Mouse (Mus musculus) neural tube, embryonic 12.5 days (tissue): ENCODE measurements at regions not wholly inside any gene's neighbourhood (a gene's known extent, or its start where the extent isn't known, plus 50 kb on each side); places are given as distances from the start of the nearest gene placed in this dataset.
A peak's percentile ranks its signal among the peaks of the same experiment; 100 is the strongest.

Experiments used
- ATAC-seq: fragments of 200-750 bp; cut with Nextera tagmentation; 2 replicates; pipeline ENCODE4 v1.8.0; 2017; ENCODE audit warnings: low read depth, mild to moderate bottlenecking, moderate TSS enrichment, moderate library complexity; ENCODE audit not compliant: low FRiP score
- H3K27ac ChIP-seq: fragments of 300-500 bp; sonication (generic); 2 replicates; pipeline ENCODE4 v1.5.1; 2016
- H3K27me3 ChIP-seq: fragments of 300-500 bp; sonication (generic); replicated peaks from 2 replicates; pipeline ENCODE4 v1.6.1; 2016; ENCODE audit warnings: mild to moderate bottlenecking
- H3K36me3 ChIP-seq: fragments of 300-500 bp; sonication (generic); 2 replicates; pipeline ENCODE4 v1.6.1; 2016; ENCODE audit warnings: mild to moderate bottlenecking
- H3K4me1 ChIP-seq: fragments of 300-500 bp; sonication (generic); 2 replicates; pipeline ENCODE4 v1.6.1; 2016
- H3K4me2 ChIP-seq: fragments of 300-500 bp; sonication (generic); replicated peaks from 2 replicates; pipeline ENCODE4 v1.6.1; 2016; ENCODE audit warnings: mild to moderate bottlenecking
- H3K4me3 ChIP-seq: fragments of 300-500 bp; sonication (generic); 2 replicates; pipeline ENCODE4 v1.5.1; 2016
- H3K9ac ChIP-seq: fragments of 300-500 bp; sonication (generic); 2 replicates; pipeline ENCODE4 v1.6.1; 2016; ENCODE audit warnings: mild to moderate bottlenecking
- H3K9me3 ChIP-seq: fragments of 300-500 bp; sonication (generic); 2 replicates; pipeline ENCODE4 v1.6.1; 2016; ENCODE audit warnings: mild to moderate bottlenecking
- WGBS: fragments of 180-500 bp; shearing (Covaris S2); methylation state at CpG from one replicate; pipeline ENCODE4 v1.1.7; 2016; 5-methylcytosine and 5-hydroxymethylcytosine counted together

DNA sequence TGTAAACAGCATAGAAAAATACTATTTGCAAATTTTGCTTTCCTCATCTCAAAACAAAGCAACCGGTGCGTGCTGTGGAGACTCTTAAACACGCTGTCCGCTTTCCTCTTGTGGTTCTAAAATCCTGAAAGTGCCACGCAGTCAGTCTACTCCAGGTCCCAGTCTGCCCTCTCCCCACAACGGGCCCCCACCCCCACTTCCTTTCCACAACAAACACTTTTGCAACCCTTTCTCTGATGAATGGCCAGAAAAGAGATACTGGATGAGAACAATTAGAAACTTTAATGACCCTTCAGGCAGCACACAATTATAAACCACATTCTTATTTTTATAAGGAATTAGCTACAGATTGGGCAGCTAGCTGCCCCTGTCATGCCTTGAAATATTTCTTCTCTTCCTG, 111.1 kb upstream of the Ubash3b start:
- ATAC-seq, result peak; percentile 9; the same call in 1 of the 2 replicates
- Histone ChIP-seq H3K4me3 (no peak overlapping the region), H3K36me3 (no peaks in the 10 kb centered on the region), H3K4me2 (peak overlapping the region; percentile 54), H3K9me3 (no peaks in the 10 kb centered on the region; the same call in 1 of the 2 replicates), H3K4me1 (peaks cover 11% of the 10 kb centered on the region), H3K27me3 (no peaks in the 10 kb centered on the region), H3K9ac (no peak overlapping the region), H3K27ac (peak overlapping the region; percentile 91)
- 12% methylated on average over 6 of the region's 6 CpGs for WGBS

DNA sequence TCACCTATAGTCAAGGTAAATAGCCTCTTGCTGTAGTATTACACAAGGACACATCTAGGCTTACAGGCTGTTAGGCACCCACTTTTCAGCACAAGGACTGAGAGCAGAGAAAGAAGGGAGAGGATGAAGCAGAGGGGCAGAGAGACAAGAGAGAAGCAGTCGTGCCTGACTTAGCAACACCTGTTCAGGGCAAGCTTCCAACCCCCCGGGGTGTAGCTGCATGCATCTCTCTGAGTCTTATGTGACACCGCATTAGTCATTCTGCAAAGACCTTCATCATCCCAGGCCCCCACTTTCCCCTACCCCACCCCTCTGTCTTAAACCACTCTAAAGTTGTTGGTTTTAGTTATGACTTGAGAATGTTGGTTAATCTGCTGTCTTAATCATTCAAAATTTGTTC, 106.6 kb upstream of the Ubash3b start:
- H3K36me3 ChIP-seq, result no peaks in the 10 kb centered on the region
- no peak overlapping the region for H3K4me3 ChIP-seq
- 41% methylated on average over 3 of the region's 3 CpGs for WGBS
- ATAC-seq, result no peak
- H3K9me3 ChIP-seq, result no peaks in the 10 kb centered on the region
- H3K4me2 ChIP-seq, result no peak overlapping the region
- no peak overlapping the region for H3K27ac ChIP-seq
- H3K27me3 ChIP-seq, result no peaks in the 10 kb centered on the region
- no peak overlapping the region for H3K9ac ChIP-seq
- peaks cover 11% of the 10 kb centered on the region for H3K4me1 ChIP-seq

DNA sequence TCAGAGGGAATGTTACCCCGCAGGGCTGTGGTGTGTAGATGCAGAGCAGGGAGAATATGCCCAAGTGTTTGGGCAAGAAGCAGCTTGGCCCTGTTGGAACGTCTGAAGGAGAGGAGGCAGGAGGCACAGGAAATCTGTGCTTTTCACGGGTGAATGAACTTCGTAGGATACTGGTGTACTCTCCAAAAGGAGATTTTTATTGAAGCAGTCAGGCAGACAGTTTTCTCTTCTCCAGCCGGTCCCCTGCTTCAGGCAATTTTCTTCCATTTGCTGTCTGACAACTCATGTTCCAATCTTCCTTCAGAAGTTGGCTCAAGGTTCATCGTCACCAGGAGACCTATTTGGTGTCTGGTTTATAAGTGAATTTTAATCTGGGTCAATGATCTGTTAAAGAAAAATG, 103.0 kb upstream of the Ubash3b start:
- no peak overlapping the region for H3K4me3 ChIP-seq
- no peak for ATAC-seq
- 52% methylated on average over 6 of the region's 6 CpGs for WGBS
- H3K4me1 ChIP-seq, result peaks cover 4% of the 10 kb centered on the region; the same call in 1 of the 2 replicates
- H3K9me3 ChIP-seq, result no peaks in the 10 kb centered on the region
- H3K4me2 ChIP-seq, result no peak overlapping the region
- H3K9ac ChIP-seq, result no peak overlapping the region
- no peak overlapping the region for H3K27ac ChIP-seq
- H3K36me3 ChIP-seq, result no peaks in the 10 kb centered on the region
- H3K27me3 ChIP-seq, result no peaks in the 10 kb centered on the region

DNA sequence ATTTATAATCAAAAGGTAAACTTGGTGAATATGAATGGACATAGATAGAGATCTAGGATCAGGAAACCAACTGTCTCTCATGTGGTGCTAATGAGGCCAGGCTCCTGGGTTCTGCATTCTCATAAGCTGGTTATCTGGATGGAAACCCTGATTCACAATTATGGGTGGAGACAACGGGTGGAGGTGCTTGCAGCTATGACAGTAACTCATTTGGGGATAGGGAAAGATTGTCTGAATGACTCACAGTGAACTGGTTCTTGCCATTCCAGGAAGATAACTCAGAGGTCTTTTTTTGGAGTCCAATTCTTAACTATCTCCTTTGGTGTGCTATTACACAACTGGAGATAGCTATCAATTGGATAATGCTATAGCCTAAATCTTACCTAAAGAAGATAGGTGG, 95.7 kb upstream of the Ubash3b start:
- no peak overlapping the region for H3K27ac ChIP-seq
- H3K9ac ChIP-seq, result no peak overlapping the region
- H3K4me2 ChIP-seq, result no peak overlapping the region
- H3K9me3 ChIP-seq, result no peaks in the 10 kb centered on the region
- WGBS, result 88% methylated on average over 1 of the region's 1 CpGs
- H3K4me3 ChIP-seq, result no peak overlapping the region
- no peaks in the 10 kb centered on the region for H3K4me1 ChIP-seq
- no peaks in the 10 kb centered on the region for H3K36me3 ChIP-seq
- no peak for ATAC-seq
- no peaks in the 10 kb centered on the region for H3K27me3 ChIP-seq

DNA sequence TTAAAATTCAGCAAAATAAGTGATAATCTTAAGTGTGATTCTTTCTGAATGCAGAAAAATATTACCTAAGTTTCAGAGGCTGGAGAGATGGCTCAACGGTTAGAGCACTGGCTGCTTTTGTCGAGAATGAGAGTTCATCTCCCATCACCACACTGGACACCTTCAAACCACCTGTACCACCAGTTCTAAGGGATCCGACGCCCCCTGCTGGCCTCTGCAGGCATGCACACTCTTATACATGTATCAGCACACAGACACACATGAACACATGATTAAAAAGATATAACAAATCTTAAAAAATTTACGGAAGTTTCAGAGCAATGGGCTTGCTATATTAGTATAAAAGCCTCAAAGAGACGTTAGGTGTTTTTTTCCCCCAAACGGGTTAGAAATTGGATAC, 80.9 kb upstream of the Ubash3b start:
- no peaks in the 10 kb centered on the region for H3K9me3 ChIP-seq
- H3K27ac ChIP-seq, result no peak overlapping the region
- 85% methylated on average over 7 of the region's 7 CpGs for WGBS
- H3K36me3 ChIP-seq, result no peaks in the 10 kb centered on the region
- H3K4me3 ChIP-seq, result no peak overlapping the region
- H3K9ac ChIP-seq, result no peak overlapping the region
- H3K4me1 ChIP-seq, result no peaks in the 10 kb centered on the region
- no peaks in the 10 kb centered on the region for H3K27me3 ChIP-seq
- ATAC-seq, result no peak
- no peak overlapping the region for H3K4me2 ChIP-seq

DNA sequence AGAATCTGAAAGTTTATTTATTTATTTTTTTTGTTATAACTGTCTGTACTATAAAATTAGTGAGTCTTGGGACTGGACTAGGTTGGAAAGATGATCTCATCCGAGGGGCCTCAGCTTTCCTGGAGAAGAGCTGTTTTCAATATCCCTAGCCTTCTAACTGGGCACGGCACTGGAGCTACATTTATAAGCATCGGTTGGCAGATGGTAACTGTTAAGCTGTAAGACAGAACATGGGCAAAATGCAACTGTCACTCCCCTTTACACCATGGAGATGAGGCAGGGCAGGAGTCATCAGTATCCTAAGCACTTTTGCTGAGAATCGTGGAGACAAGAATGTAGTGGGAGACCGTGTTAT, 77.6 kb upstream of the Ubash3b start:
- no peaks in the 10 kb centered on the region for H3K36me3 ChIP-seq
- ATAC-seq, result no peak
- no peaks in the 10 kb centered on the region for H3K9me3 ChIP-seq
- H3K27ac ChIP-seq, result no peak overlapping the region
- no peak overlapping the region for H3K4me3 ChIP-seq
- H3K27me3 ChIP-seq, result no peaks in the 10 kb centered on the region
- WGBS, result 83% methylated on average over 5 of the region's 5 CpGs
- H3K4me1 ChIP-seq, result no peaks in the 10 kb centered on the region
- no peak overlapping the region for H3K4me2 ChIP-seq
- H3K9ac ChIP-seq, result no peak overlapping the region

DNA sequence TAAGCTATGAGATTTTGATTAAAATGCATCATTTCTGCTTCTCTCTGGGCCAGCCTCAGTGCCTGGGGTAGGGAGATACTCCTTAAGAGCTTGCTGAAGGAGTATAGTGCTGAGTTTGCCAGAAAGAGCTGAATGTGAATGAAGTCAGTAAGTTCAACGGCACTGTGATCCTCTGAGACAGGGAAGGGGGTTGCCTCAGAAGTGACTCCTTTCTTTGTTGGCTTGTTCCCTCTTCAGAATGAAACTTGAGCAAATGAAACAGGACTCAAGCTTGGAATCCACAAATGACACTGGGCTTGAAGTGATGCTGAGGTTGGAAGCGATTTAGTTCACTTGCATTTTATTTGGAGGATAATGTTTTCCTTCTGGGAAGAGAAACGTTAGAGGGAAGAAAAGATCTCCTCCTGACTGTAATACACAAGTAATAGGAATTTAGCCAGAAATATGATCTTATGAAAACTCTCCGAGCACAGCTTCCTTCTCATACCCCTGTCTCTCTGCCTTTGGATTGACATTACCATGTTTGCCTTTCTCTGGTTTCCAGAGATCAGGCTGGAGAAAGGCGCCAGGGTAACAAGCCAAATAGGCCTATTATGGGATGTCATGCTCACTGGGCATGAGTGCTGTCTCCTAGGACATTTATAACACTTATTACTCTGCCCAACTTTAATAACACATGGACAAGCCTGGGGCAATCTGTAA, 77.0 kb upstream of the Ubash3b start:
- Histone ChIP-seq H3K27ac (no peak overlapping the region), H3K9me3 (no peaks in the 10 kb centered on the region), H3K4me3 (no peak overlapping the region), H3K4me2 (no peak overlapping the region), H3K4me1 (no peaks in the 10 kb centered on the region), H3K36me3 (no peaks in the 10 kb centered on the region), H3K9ac (no peak overlapping the region), H3K27me3 (no peaks in the 10 kb centered on the region)
- ATAC-seq, result no peak
- WGBS, result 75% methylated on average over 5 of the region's 5 CpGs

DNA sequence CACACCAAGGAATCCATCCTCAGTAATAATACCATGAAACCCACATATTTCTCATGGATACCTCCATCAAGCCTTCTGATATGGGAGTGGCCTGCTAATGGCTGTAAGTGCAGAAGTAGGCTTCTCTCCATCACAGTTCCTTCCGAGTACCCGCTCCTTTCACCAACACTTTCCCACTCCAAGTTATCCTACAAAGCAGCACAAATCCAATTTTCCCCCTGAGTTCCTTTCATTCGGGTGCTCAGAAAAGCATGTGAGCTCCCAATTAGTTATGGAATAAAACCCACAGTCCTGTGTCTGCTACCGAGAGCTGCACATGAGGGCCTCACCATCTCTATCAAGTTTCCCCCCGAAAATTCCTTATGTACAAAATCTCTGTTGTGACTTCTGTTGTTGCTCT, 75.8 kb upstream of the Ubash3b start:
- H3K27me3 ChIP-seq, result no peaks in the 10 kb centered on the region
- no peak for ATAC-seq
- no peak overlapping the region for H3K4me3 ChIP-seq
- H3K27ac ChIP-seq, result no peak overlapping the region
- H3K9ac ChIP-seq, result no peak overlapping the region
- WGBS, result 70% methylated on average over 5 of the region's 5 CpGs
- no peaks in the 10 kb centered on the region for H3K36me3 ChIP-seq
- no peaks in the 10 kb centered on the region for H3K4me1 ChIP-seq
- H3K4me2 ChIP-seq, result no peak overlapping the region
- H3K9me3 ChIP-seq, result no peaks in the 10 kb centered on the region

DNA sequence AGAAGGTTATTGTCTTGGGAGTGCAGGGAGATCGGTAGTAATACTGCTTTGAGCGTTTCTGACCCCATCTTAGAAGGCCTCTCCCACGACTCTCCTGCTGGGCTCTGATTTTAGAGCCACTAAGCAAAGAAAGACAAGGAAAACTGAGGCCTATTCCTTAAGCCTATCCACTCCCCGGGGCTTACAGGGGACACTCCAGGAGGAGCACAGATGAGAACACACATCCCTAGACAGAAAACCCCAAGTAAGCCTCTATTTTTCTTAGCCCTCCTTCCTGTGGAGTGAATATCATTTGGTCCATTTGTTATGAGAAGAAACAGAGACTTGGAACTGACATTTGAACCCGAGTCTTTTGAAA, 67.7 kb upstream of the Ubash3b start:
- Histone ChIP-seq H3K4me1 (peaks cover 17% of the 10 kb centered on the region), H3K36me3 (no peaks in the 10 kb centered on the region), H3K27me3 (no peaks in the 10 kb centered on the region), H3K9me3 (no peaks in the 10 kb centered on the region), H3K27ac (peak overlapping the region; percentile 87), H3K4me2 (peak overlapping the region; percentile 56), H3K9ac (peak overlapping the region; percentile 53), H3K4me3 (peak overlapping the region; percentile 24; the same call in 1 of the 2 replicates)
- WGBS, result 8% methylated on average over 5 of the region's 5 CpGs
- ATAC-seq, result peak; percentile 62

DNA sequence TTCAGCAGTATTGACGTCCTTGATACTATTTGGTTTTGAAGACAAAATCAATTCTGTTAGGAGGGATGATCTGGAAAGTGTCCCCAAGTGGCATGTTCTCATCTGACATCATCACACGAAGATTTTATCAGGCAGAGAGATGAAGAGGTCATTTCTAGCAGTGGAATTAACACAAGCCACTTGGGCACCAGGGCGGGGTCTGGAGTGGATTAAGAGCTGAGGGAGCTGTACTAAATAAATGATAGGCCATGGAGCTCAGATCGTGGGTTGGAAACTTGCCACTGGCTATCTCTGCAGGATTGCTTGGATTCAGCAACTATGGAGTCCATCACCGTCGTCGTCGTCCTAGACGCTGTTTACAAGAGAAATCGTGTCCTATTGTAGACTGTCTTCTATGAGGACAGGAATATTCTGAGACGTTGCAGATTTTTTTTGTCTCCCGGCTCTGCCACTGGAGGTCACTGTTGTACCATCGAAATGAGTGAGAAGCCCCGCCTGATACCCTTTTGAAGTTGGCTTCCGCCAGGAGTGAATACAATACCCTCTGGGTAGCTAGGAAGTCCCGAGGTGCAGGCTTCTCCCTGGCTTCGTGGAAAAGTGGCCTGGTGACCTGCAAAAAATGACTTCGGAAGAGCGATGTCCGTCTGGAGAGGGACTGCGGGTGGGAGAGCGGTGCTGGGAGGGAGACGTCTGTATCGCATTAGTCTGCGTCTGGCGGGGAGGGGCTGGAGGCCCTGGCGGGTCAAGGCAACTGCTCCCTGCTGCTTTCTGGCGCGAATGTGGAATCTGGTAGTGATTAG, 67.1 kb upstream of the Ubash3b start:
- Histone ChIP-seq H3K4me1 (peaks cover 17% of the 10 kb centered on the region), H3K27me3 (no peaks in the 10 kb centered on the region), H3K27ac (peak overlapping the region; percentile 87), H3K36me3 (no peaks in the 10 kb centered on the region), H3K9ac (peak overlapping the region; percentile 53), H3K9me3 (no peaks in the 10 kb centered on the region), H3K4me2 (peak overlapping the region; percentile 56), H3K4me3 (peak overlapping the region; percentile 24)
- peak; percentile 93 for ATAC-seq
- WGBS, result 6% methylated on average over 29 of the region's 29 CpGs

DNA sequence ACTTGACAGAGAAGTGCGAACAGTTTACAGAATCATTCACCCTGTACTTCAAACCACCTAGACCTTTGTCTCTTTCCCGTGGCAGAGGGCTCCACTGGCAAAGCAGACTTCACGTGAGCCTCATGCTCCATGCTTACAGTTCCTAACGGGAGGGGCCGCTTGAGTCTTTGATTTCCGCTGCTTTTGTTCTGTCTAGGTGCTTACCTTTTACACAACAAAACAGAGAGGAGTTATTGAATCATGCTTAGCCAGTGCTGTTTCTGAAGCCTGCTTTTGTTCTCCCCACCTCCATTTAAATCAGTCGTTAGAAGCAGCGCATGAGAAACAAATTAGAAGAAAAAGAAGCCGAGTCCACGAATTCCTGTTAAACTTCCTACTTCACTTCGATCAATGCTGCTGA, 61.9 kb upstream of the Ubash3b start:
- WGBS, result 67% methylated on average over 11 of the region's 11 CpGs
- H3K9ac ChIP-seq, result no peak overlapping the region
- no peak overlapping the region for H3K27ac ChIP-seq
- H3K4me1 ChIP-seq, result 0 out of 2 replicates have a peak, but pooled peaks cover 6% of the 10 kb centered on the region
- ATAC-seq, result no peak
- H3K9me3 ChIP-seq, result no peaks in the 10 kb centered on the region
- no peaks in the 10 kb centered on the region for H3K27me3 ChIP-seq
- H3K4me3 ChIP-seq, result no peak overlapping the region
- H3K36me3 ChIP-seq, result no peaks in the 10 kb centered on the region
- no peak overlapping the region for H3K4me2 ChIP-seq

DNA sequence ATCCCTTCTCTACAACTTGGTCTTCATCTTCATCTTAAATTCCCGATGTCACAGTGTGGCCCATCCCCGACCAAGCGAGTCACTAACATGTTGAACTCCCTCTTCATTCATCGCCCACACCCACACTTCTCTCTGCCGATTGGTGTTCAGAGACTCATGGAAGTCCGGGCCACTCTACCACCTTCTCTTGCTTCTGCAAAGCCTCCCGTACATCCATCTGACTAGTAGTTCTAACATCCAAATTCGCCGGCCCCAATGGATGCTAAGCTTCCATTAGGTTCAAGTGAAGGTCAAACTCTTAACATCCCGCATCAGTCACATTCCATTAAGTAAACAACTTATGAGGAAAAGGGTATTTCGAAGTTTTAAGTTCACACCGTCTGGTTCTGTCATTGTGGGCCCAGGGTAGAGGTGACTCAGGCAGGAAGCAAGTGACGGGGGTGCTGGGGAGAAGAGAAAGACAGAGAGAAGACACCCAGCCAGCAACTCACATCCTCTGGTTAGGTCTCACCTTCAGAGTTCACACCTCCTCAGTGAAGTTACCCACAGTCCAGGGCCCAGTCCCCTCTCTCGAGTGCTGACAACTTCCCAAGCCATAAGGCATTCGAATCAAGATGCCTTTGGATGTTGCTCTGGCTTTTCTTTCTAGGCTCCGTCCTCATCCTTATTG, 61.0 kb upstream of the Ubash3b start:
- Histone ChIP-seq H3K4me3 (no peak overlapping the region), H3K27ac (no peak overlapping the region), H3K9me3 (no peaks in the 10 kb centered on the region), H3K27me3 (no peaks in the 10 kb centered on the region), H3K4me1 (0 out of 2 replicates have a peak, but pooled peaks cover 3% of the 10 kb centered on the region), H3K9ac (no peak overlapping the region), H3K4me2 (no peak overlapping the region), H3K36me3 (no peaks in the 10 kb centered on the region)
- WGBS, result 90% methylated on average over 16 of the region's 16 CpGs
- no peak for ATAC-seq
